Mouse (Mus musculus) embryonic fibroblast, embryonic 13.5 days (primary cell): ENCODE results near the gene Tmem206. TPM values are rescaled to one million over a fixed set of nuclear protein-coding genes. Genes with fewer than 3 reads are reported as not detected.
A peak's percentile ranks its signal among the peaks of the same experiment; 100 is the strongest.

ENCODE experiments used
- H3K27ac ChIP-seq: 2 replicates; pipeline ENCODE4 v1.5.1; 2012; ENCODE audit warnings: low read length, control low read depth, inconsistent platforms; ENCODE audit not compliant: insufficient read depth
- H3K4me1 ChIP-seq: 2 replicates; pipeline ENCODE4 v1.6.1; 2011; ENCODE audit warnings: low read length; ENCODE audit not compliant: control insufficient read depth, insufficient read depth
- H3K4me3 ChIP-seq: 2 replicates; pipeline ENCODE4 v1.5.1; 2011; ENCODE audit warnings: mild to moderate bottlenecking, control low read depth, low read length; ENCODE audit not compliant: insufficient read depth
- CTCF ChIP-seq: IDR thresholded peaks from 2 replicates; pipeline ENCODE4 v1.5.1; 2011; ENCODE audit warnings: mild to moderate bottlenecking, control low read depth, low read length, moderate library complexity, borderline replicate concordance; ENCODE audit not compliant: insufficient read depth
- POLR2A ChIP-seq: IDR thresholded peaks from 2 replicates; pipeline ENCODE4 v1.6.1; 2011; ENCODE audit warnings: low read depth, mild to moderate bottlenecking, control low read depth, low read length, moderate library complexity
- polyA plus RNA-seq: library from polyadenylated mRNA; stranded (reverse); fragments of >200 nt; gene quantifications from 2 replicates; pipeline ENCODE4 v1.2.4, GENCODE M21; 2011; ENCODE audit warnings: low read depth; ENCODE audit not compliant: missing spikeins, insufficient read length

Gene Tmem206
- polyA plus RNA-seq, 1 experiment, result 12.0 TPM

- Histone ChIP-seq H3K27ac (no peak overlapping the region), H3K4me3 (no peak overlapping the region), H3K4me1 (no peaks in the 10 kb centered on the region)
- TF ChIP-seq POLR2A, result no peak
- no peak for TF ChIP-seq CTCF
Measured at GRCm38 (mm10) chr1:191324733-191325590, 750 bp upstream of the Tmem206 start.

GRCm38 (mm10) chr1:191326233-191326882, 646 bp downstream of the Tmem206 start:
- no peak for TF ChIP-seq CTCF
- no peak for TF ChIP-seq POLR2A
- no peaks in the 10 kb centered on the region for H3K4me1 ChIP-seq
- peak overlapping the region; percentile 57 for H3K4me3 ChIP-seq

GRCm38 (mm10) chr1:191327258-191327657, 1.5 kb downstream of the Tmem206 start:
- Histone ChIP-seq H3K4me3 (no peak overlapping the region), H3K27ac (no peak overlapping the region), H3K4me1 (no peaks in the 10 kb centered on the region)
- TF ChIP-seq POLR2A (no peak), CTCF (no peak)

More at GRCm38 (mm10) chr1:191326233-191326882, 646 bp downstream of the Tmem206 start:
- H3K27ac ChIP-seq, result no peak overlapping the region

GRCm38 (mm10) chr1:191328019-191328441, 2.3 kb downstream of the Tmem206 start:
- Histone ChIP-seq H3K27ac (no peak overlapping the region), H3K4me1 (no peaks in the 10 kb centered on the region), H3K4me3 (no peak overlapping the region)
- TF ChIP-seq CTCF (no peak), POLR2A (no peak)

- Histone ChIP-seq H3K4me1 (no peaks in the 10 kb centered on the region), H3K27ac (no peak overlapping the region), H3K4me3 (no peak overlapping the region)
- TF ChIP-seq CTCF (no peak), POLR2A (no peak)
Measured at GRCm38 (mm10) chr1:191330356-191330755, 4.6 kb downstream of the Tmem206 start.

- no peak overlapping the region for H3K4me3 ChIP-seq
- H3K4me1 ChIP-seq, result no peaks in the 10 kb centered on the region
- no peak overlapping the region for H3K27ac ChIP-seq
- TF ChIP-seq POLR2A (no peak), CTCF (no peak)
Measured at GRCm38 (mm10) chr1:191334500-191334899, 8.8 kb downstream of the Tmem206 start.

- H3K4me3 ChIP-seq, result no peak overlapping the region
- TF ChIP-seq POLR2A (no peak), CTCF (no peak)
Measured at GRCm38 (mm10) chr1:191339876-191340275, 14.2 kb downstream of the Tmem206 start.

GRCm38 (mm10) chr1:191340530-191340929, 14.8 kb downstream of the Tmem206 start:
- no peak overlapping the region for H3K27ac ChIP-seq
- H3K4me3 ChIP-seq, result no peak overlapping the region
- no peak for TF ChIP-seq POLR2A
- no peak for TF ChIP-seq CTCF
- H3K4me1 ChIP-seq, result no peaks in the 10 kb centered on the region

More at GRCm38 (mm10) chr1:191339876-191340275, 14.2 kb downstream of the Tmem206 start:
- H3K27ac ChIP-seq, result no peak overlapping the region
- no peaks in the 10 kb centered on the region for H3K4me1 ChIP-seq

GRCm38 (mm10) chr1:191347602-191348001, 21.9 kb downstream of the Tmem206 start:
- no peak for TF ChIP-seq CTCF
- no peak for TF ChIP-seq POLR2A
- H3K27ac ChIP-seq, result no peak overlapping the region
- no peak overlapping the region for H3K4me3 ChIP-seq
- H3K4me1 ChIP-seq, result no peaks in the 10 kb centered on the region

- Histone ChIP-seq H3K4me1 (0 out of 2 replicates have a peak, but pooled peaks cover 3% of the 10 kb centered on the region), H3K4me3 (no peak overlapping the region), H3K27ac (no peak overlapping the region)
- TF ChIP-seq CTCF (no peak), POLR2A (no peak)
Measured at GRCm38 (mm10) chr1:191348592-191348991, 22.9 kb downstream of the Tmem206 start.
